Mouse (Mus musculus): ENCODE data around the gene Gfpt2. TPM values are rescaled to one million over a fixed set of nuclear protein-coding genes. Genes with fewer than 3 reads are reported as not detected.

The Gfpt2 gene
- total RNA-seq, 2 experiments from 2014 or later = 14.5 to 18.0 TPM

GRCm38 (mm10) chr11:49835257-49835956 lies 41.4 kb downstream of the Gfpt2 start:
- DNase-seq (ENCODE audit: low spot score in 2 of 2) = no peak

- no peak for DNase-seq (ENCODE audit: low spot score in 2 of 2)
Observed at GRCm38 (mm10) chr11:49837717-49838407, 43.9 kb downstream of the Gfpt2 start.

- DNase-seq (ENCODE audit: low spot score in 2 of 2) = no peak
Observed at GRCm38 (mm10) chr11:49840666-49841065, 46.7 kb downstream of the Gfpt2 start.

- DNase-seq (ENCODE audit: low spot score in 2 of 2) = no peak
Observed at GRCm38 (mm10) chr11:49841886-49842285, 47.9 kb downstream of the Gfpt2 start.

GRCm38 (mm10) chr11:49842718-49843117 lies 48.7 kb downstream of the Gfpt2 start:
- no peak for DNase-seq (ENCODE audit: low spot score in 2 of 2)

- DNase-seq (ENCODE audit: low spot score in 2 of 2) = no peak
Observed at GRCm38 (mm10) chr11:49844311-49844710, 50.3 kb downstream of the Gfpt2 start.

- DNase-seq (ENCODE audit: low spot score in 2 of 2) = peak; percentile 35 to 63
Observed at GRCm38 (mm10) chr11:49844969-49845368, 51.0 kb downstream of the Gfpt2 start.

GRCm38 (mm10) chr11:49845958-49846357 lies 52.0 kb downstream of the Gfpt2 start:
- peak in 1 of 2 experiments; percentile 23 for DNase-seq (ENCODE audit: low spot score in 2 of 2)

GRCm38 (mm10) chr11:49846401-49847070 lies 52.6 kb downstream of the Gfpt2 start, which contains the start of gene Mapk9:
Mapk9 (plus strand) TSS chr11:49846751.
- peak; percentile 97 to 98 for DNase-seq (ENCODE audit: low spot score in 2 of 2)

- no peak for DNase-seq (ENCODE audit: low spot score in 2 of 2)
Observed at GRCm38 (mm10) chr11:49847071-49847810, 53.3 kb downstream of the Gfpt2 start.

GRCm38 (mm10) chr11:49847811-49848078 lies 53.8 kb downstream of the Gfpt2 start:
- DNase-seq (ENCODE audit: low spot score in 2 of 2) = no peak

- no peak for DNase-seq (ENCODE audit: low spot score in 2 of 2)
Observed at GRCm38 (mm10) chr11:49848080-49848815, 54.3 kb downstream of the Gfpt2 start.

- DNase-seq (ENCODE audit: low spot score in 2 of 2) = no peak
Observed at GRCm38 (mm10) chr11:49850331-49850730, 56.4 kb downstream of the Gfpt2 start.

GRCm38 (mm10) chr11:49855144-49855543 lies 61.2 kb downstream of the Gfpt2 start:
- no peak for DNase-seq (ENCODE audit: low spot score in 2 of 2)

- no peak for DNase-seq (ENCODE audit: low spot score in 2 of 2)
Observed at GRCm38 (mm10) chr11:49861139-49861538, 67.2 kb downstream of the Gfpt2 start.

- DNase-seq (ENCODE audit: low spot score in 2 of 2) = no peak
Observed at GRCm38 (mm10) chr11:49863926-49864325, 69.9 kb downstream of the Gfpt2 start.

- DNase-seq (ENCODE audit: low spot score in 2 of 2) = no peak
Observed at GRCm38 (mm10) chr11:49867320-49867719, 73.3 kb downstream of the Gfpt2 start.

GRCm38 (mm10) chr11:49869762-49870161 lies 75.8 kb downstream of the Gfpt2 start:
- peak in 1 of 2 experiments; percentile 39 for DNase-seq (ENCODE audit: low spot score in 2 of 2)

- DNase-seq (ENCODE audit: low spot score in 2 of 2) = peak in 1 of 2 experiments; percentile 34
Observed at GRCm38 (mm10) chr11:49871914-49872313, 77.9 kb downstream of the Gfpt2 start.

GRCm38 (mm10) chr11:49872779-49873178 lies 78.8 kb downstream of the Gfpt2 start:
- DNase-seq (ENCODE audit: low spot score in 2 of 2) = no peak

Measured in gastrocnemius, postnatal 4 days (tissue).